Mouse (Mus musculus): ENCODE measurements at regions not wholly inside any gene's neighbourhood (a gene's known extent, or its start where the extent isn't known, plus 50 kb on each side); places are given as distances from the start of the nearest gene placed in this dataset.

GRCm38 (mm10) chr19:57541693-57542314, 69.0 kb upstream of the Atrnl1 start:
- DNase-seq (ENCODE audit: low read depth, low spot score): no peak

DNA sequence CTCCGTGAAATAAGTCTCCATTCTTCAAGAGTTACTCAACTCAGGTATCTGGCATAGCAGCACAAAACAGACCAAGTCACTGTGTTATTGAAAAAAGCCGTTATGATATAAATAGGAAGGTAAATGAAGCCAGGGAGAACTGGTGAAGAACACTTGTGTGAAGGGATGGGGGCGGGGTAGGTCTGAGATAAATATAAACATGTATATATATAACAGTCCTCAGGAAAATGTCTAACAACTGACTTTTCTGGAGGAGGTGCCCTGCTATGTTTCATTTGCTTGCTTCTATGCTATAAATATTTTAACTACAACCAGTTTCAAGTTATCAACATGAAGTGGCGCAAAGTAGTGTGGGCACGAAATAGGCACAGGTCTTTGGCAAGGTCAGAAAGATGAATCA, 68.3 kb upstream of the Atrnl1 start:
- no peak for DNase-seq (ENCODE audit: low read depth, low spot score)

- peak; percentile 5 for DNase-seq (ENCODE audit: low read depth, low spot score)
Measured at GRCm38 (mm10) chr19:57543681-57544214, 67.1 kb upstream of the Atrnl1 start.

DNA sequence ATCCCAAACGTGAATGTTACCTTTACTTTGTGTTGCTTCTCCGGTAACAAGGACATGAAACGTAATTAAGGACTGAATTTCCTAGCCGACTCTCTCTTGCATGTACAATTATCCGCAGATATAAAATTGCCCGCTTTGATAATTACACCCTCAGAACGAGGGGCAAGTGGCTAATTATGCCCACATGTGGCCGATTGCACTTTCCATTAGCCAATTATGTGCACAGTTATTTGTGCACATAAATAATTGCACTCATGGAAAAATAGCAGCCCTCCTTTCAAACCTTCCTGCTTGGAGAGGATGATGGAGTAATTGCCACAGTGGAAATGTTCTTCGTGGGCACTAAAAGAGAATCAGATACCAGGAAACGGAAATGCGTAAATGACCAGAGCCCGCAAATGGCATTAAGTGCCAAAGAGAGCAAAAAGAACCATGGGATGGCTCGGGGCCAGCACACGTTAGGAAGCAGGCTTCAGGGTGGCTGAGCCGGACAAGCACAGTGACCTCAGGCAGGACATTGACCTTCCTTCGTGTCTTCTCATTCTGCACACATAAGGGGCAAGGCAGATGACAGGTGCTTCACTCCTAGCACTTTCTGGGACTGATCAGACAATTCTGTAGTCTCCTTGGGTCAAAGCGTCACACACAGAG, 66.5 kb upstream of the Atrnl1 start:
- DNase-seq (ENCODE audit: low read depth, low spot score): no peak

DNA sequence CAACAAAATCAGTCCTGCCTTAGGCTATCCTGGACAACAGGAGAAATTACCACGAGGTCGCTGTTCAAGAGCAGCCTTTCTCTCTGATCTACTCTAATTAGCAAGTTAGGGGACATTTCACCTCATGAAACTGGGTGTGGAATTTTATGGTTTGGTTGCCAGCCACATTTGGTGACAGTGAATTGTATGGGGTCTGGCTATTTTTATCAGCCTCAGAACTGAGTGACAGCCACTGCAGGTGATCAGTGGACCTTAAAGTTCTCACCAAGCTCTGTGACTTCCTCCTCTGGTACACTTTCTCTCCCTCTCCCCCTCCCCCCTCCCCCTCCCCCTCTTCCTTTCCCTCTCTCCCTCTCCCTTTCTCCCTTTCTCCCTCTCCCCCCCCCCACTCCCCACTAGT, 65.8 kb upstream of the Atrnl1 start:
- DNase-seq (ENCODE audit: low read depth, low spot score): no peak

DNA sequence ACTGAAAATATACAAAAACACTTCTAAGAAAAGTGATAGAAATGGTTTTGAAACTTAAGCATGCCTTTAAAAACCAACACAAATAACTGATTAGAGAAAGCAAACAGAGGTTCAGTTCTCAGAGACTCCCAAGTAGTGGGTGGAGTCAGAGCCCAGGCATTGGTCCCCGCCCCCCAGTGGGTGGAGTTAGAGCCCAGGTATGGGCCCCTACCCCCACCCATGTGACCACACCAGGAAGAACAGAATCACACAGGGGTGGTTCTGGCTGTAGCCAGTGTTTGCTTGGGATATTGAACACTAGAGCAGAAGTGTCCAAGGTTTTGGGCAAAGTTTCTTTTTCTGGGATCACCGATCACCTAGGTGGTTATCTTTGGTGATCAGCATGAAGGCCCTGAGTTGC, 64.8 kb upstream of the Atrnl1 start:
- no peak for DNase-seq (ENCODE audit: low read depth, low spot score)

DNA sequence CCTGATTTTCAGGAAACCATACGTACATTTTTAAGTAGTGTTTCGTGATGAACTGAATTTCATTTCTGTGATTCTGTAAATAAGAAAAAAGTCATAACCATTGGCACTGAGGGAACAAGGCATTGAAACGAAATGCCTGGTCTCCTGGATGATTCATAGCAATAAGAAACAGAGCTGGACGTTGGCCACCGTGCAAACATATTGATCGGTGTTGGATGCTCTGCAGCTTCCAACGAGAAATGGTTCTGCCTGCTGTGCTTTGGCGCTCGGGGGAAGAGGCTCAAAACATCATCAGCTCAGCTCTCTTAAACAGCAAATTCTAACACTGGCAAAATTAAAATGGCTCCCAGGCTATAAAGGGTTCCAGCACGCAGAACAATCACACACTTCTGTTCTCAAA, 64.3 kb upstream of the Atrnl1 start:
- DNase-seq (ENCODE audit: low read depth, low spot score): no peak

DNA sequence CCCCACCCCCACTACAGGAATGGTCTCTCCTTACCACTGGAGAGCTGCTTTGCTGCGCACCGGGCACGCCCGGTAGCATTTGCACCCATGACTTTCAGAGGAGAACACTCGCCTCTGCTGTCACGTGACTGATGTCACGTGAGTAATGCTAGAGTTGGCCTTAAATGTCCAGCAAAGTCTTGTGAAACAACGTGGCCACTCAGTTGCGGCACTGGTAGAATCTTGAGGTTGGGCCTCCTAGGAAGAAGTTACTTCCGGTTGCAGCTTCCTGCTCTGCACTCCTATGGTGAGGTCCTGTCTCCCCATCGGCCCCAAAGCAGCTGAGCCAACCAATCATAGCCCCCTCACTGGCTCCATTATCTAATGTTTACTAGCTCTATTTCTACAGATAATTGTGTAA, 62.7 kb upstream of the Atrnl1 start:
- DNase-seq (ENCODE audit: low read depth, low spot score): no peak

- no peak for DNase-seq (ENCODE audit: low read depth, low spot score)
Measured at GRCm38 (mm10) chr19:57548661-57549060, 62.2 kb upstream of the Atrnl1 start.

GRCm38 (mm10) chr19:57552964-57553740, 57.7 kb upstream of the Atrnl1 start:
- no peak for DNase-seq (ENCODE audit: low read depth, low spot score)

GRCm38 (mm10) chr19:57554086-57554485, 56.7 kb upstream of the Atrnl1 start:
- DNase-seq (ENCODE audit: low read depth, low spot score): no peak

- no peak for DNase-seq (ENCODE audit: low read depth, low spot score)
Measured at GRCm38 (mm10) chr19:57555313-57555712, 55.5 kb upstream of the Atrnl1 start.

GRCm38 (mm10) chr19:57558420-57558967, 52.3 kb upstream of the Atrnl1 start:
- DNase-seq (ENCODE audit: low read depth, low spot score): no peak

GRCm38 (mm10) chr19:57560757-57561156, 50.1 kb upstream of the Atrnl1 start:
- no peak for DNase-seq (ENCODE audit: low read depth, low spot score)

Measured in CD4-positive helper T cell, adult 2 months (primary cell).